Mouse (Mus musculus) gastrocnemius, postnatal 25 days (tissue): ENCODE results near the gene Vsig10. TPM values are rescaled to one million over a fixed set of nuclear protein-coding genes. Genes with fewer than 3 reads are reported as not detected.
"Not testable (repeated sequence)": the region's sequence is repeated elsewhere in the genome, so short reads cannot be mapped to it uniquely, and the experiment has no call there.

Source experiments
- DNase-seq: peaks from one replicate; pipeline ENCODE4 v3.0.0; 2022
- total RNA-seq, 2 experiments: library from RNA; stranded (reverse); gene quantifications; 1 replicate in 1 of 2; 2 replicates in 1 of 2; pipeline ENCODE4 v1.2.3; 2021

Vsig10 gene
- total RNA-seq, 2 experiments from 2014 or later: 5.0 to 5.5 TPM

GRCm38 (mm10) chr5:117355648-117356303 lies 36.9 kb downstream of the Vsig10 start:
- DNase-seq: no peak

- DNase-seq: peak; percentile 59
Observed at GRCm38 (mm10) chr5:117356365-117357128, 37.7 kb downstream of the Vsig10 start.

- peak; percentile 85 for DNase-seq
Observed at GRCm38 (mm10) chr5:117357129-117357477, 38.2 kb downstream of the Vsig10 start, which contains the start of gene Wsb2. Gene Wsb2 (plus strand): TSS chr5:117357304.

GRCm38 (mm10) chr5:117357478-117358247 lies 38.8 kb downstream of the Vsig10 start:
- DNase-seq: peak; percentile 65

GRCm38 (mm10) chr5:117358248-117358630 lies 39.4 kb downstream of the Vsig10 start:
- no peak for DNase-seq

GRCm38 (mm10) chr5:117358725-117359124 lies 39.8 kb downstream of the Vsig10 start:
- peak; percentile 32 for DNase-seq

GRCm38 (mm10) chr5:117359497-117360227 lies 40.8 kb downstream of the Vsig10 start:
- no peak for DNase-seq

GRCm38 (mm10) chr5:117360228-117360515 lies 41.3 kb downstream of the Vsig10 start:
- no peak for DNase-seq

- no peak for DNase-seq
Observed at GRCm38 (mm10) chr5:117360631-117361541, 42.0 kb downstream of the Vsig10 start.

- DNase-seq: no peak
Observed at GRCm38 (mm10) chr5:117361590-117361989, 42.7 kb downstream of the Vsig10 start.

GRCm38 (mm10) chr5:117363066-117363782 lies 44.3 kb downstream of the Vsig10 start:
- DNase-seq: peak; percentile 17

GRCm38 (mm10) chr5:117364821-117365220 lies 45.9 kb downstream of the Vsig10 start:
- DNase-seq: no peak

- DNase-seq: no peak
Observed at GRCm38 (mm10) chr5:117365904-117366561, 47.1 kb downstream of the Vsig10 start.

- no peak for DNase-seq
Observed at GRCm38 (mm10) chr5:117367206-117367605, 48.3 kb downstream of the Vsig10 start.

GRCm38 (mm10) chr5:117370592-117370991 lies 51.7 kb downstream of the Vsig10 start:
- no peak for DNase-seq

GRCm38 (mm10) chr5:117373418-117373817 lies 54.5 kb downstream of the Vsig10 start:
- DNase-seq: no peak

- DNase-seq: no peak
Observed at GRCm38 (mm10) chr5:117374372-117375049, 55.6 kb downstream of the Vsig10 start.

GRCm38 (mm10) chr5:117376331-117376761 lies 57.5 kb downstream of the Vsig10 start:
- DNase-seq: no peak

GRCm38 (mm10) chr5:117377731-117378130 lies 58.8 kb downstream of the Vsig10 start:
- not testable (repeated sequence) for DNase-seq
